Mouse (Mus musculus) splenic B cell, adult 2 months (primary cell): ENCODE results near the gene Ccdc84.
"Not testable (repeated sequence)": the region's sequence is repeated elsewhere in the genome, so short reads cannot be mapped to it uniquely, and the experiment has no call there.

Experiments
- DNase-seq: peaks from one replicate; pipeline ENCODE4 v3.0.0-alpha.2; 2011; ENCODE audit warnings: low read depth, low spot score
- H3K27me3 ChIP-seq: 2 replicates; pipeline ENCODE4 v1.6.1; 2012; ENCODE audit warnings: mild to moderate bottlenecking, low read length, moderate library complexity, mixed read lengths; ENCODE audit not compliant: control insufficient read depth, poor library complexity, insufficient read depth, severe bottlenecking
- H3K36me3 ChIP-seq: 2 replicates; pipeline ENCODE4 v1.6.1; 2012; ENCODE audit warnings: mild to moderate bottlenecking, low read length, moderate library complexity, mixed read lengths; ENCODE audit not compliant: control insufficient read depth, poor library complexity, insufficient read depth, severe bottlenecking

Gene Ccdc84

DNA sequence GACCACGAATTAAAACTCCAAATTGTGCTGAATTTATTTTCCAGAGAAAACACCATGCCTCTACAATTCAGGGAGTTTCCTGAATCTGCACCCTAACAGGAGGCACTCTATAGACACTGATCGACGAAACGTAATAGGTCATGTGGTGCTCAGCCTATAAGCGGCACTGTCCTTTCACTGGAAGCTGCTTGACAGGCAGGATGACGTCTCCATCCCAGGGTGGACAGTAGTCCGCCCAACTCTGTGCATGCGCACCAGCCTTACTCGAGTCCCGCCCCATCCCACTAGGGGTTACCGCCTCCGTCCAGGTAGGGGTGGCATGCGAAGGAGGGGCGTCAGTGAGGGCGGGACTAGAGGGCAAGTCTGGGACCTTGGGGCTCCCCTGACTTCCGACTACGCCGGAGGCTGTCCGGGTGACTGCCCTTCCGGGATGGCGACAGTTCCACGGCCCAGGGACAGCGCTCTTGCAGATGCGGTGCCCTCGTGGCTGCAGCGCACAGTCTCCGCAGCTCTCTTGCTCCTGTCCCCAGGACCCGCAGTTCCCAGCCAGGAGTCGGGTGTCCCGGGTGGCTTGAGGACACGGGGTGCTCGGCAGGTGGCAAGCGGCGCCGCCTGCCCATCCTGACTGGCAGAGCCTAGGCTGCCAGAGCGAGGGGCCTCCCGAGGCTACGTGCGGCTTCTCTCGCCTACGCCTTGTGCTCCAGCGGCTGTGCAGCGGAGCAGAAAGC lies 21.5 kb downstream of the Ccdc84 start, which contains the start of gene Slc37a4:
Slc37a4 (plus strand) TSS at position 169 of the 728 bp plus-strand sequence.
- Histone ChIP-seq H3K27me3 (no peaks in the 10 kb centered on the region), H3K36me3 (no peaks in the 10 kb centered on the region; the same call in 1 of the 2 replicates)
- DNase-seq = peak; percentile 96

DNA sequence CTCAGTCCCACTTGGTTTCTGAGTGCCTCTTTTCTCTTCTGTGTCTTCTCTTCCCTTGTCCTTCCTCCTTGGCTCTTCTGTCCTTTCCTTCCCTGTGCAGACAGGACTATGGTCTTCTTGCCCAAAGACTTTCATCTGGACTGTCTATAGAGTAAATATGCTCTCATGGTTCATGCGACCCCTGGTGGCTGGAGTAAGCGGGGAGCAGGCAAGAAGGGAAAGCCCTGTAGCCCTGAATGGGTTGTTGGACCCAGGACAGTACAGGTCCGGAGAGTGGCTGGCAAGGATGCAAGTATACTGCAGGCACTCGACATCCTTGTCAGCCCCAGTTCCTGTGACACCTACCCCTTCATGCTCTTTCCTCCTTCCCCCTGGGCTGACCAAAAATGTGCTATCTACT lies 26.9 kb downstream of the Ccdc84 start:
- peak; percentile 82 for DNase-seq

DNA sequence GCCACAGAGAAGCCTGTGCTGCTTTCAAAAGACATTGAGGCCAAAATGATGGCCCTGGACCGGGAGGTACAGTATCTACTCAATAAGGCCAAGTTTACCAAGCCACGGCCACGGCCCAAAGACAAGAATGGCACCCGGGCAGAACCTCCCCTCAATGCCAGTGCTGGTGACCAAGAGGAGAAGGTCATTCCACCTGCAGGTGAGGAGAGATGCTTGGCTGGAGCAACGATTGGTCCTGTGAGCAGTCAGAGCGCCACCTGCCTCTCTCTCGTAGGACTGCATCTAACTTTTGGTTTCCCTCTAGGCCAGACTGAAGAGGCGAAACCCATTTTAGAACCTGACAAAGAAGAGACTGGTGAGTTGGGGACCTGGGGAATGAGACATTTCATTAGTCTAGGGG lies 29.1 kb downstream of the Ccdc84 start:
- DNase-seq = peak; percentile 76
- peaks cover 16% of the 10 kb centered on the region for H3K36me3 ChIP-seq
- H3K27me3 ChIP-seq = no peaks in the 10 kb centered on the region

More for the DNA sequence above, 26.9 kb downstream of the Ccdc84 start:
- H3K27me3 ChIP-seq = no peaks in the 10 kb centered on the region
- H3K36me3 ChIP-seq = peaks cover 14% of the 10 kb centered on the region

DNA sequence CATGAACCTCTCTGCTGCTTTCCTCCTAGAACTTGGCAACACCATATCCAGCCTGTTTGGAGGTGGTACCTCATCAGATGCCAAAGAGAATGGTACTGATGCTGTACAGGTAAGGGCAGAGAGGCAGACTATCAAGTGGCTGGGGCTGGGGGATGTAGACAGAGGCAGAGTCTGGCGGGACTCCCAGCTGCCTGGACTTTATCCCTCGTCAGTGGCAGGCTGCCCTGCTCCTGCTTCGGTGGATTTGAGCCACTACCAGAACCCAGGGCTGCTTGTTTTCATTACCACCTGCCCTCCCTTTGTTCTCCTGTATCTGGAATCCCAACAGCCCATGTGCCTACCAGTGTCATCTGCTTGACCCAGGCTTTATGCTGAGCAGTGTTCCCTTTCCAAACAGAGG lies 31.1 kb downstream of the Ccdc84 start:
- DNase-seq = no peak
- no peaks in the 10 kb centered on the region for H3K27me3 ChIP-seq

DNA sequence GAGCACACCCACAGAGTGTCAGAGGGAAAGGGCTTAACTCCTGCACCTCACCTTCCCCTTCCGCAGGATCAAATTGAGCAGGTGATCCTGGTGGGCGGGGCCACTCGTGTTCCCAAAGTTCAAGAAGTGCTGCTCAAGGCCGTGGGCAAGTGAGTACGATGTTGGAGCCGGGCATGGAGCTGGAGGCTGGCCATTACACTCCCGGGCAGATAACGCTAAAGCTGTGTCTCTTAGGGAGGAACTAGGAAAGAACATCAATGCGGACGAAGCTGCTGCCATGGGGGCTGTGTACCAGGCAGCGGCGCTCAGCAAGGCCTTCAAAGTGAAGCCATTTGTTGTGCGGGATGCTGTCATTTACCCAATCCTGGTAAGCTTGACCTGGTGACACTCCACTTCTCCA lies 33.8 kb downstream of the Ccdc84 start:
- no peak for DNase-seq
- H3K27me3 ChIP-seq = no peaks in the 10 kb centered on the region
- H3K36me3 ChIP-seq = peaks cover 18% of the 10 kb centered on the region

More for the DNA sequence above, 31.1 kb downstream of the Ccdc84 start:
- H3K36me3 ChIP-seq = peaks cover 19% of the 10 kb centered on the region

DNA sequence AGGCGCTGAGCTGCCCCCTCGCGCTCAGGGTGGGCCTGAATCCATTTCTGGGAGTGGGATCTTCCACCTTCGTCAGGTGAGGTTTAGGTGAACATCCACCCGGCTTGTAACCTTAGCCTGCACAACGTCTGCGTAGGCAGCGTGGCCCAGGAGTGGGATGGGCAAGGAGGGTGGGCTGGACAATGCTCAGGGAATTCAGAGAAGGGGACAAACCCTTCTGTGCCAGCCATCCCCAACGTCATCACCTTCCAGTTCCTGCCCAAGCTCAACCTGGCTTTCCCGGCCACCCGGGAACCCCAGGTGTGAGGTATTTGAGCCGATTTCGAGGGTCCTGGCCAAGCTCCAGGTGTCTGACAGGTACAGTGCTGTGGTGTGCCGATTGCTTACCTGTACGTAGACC lies 38.5 kb downstream of the Ccdc84 start:
- Histone ChIP-seq H3K36me3 (peaks cover 9% of the 10 kb centered on the region), H3K27me3 (no peaks in the 10 kb centered on the region)
- no peak for DNase-seq

DNA sequence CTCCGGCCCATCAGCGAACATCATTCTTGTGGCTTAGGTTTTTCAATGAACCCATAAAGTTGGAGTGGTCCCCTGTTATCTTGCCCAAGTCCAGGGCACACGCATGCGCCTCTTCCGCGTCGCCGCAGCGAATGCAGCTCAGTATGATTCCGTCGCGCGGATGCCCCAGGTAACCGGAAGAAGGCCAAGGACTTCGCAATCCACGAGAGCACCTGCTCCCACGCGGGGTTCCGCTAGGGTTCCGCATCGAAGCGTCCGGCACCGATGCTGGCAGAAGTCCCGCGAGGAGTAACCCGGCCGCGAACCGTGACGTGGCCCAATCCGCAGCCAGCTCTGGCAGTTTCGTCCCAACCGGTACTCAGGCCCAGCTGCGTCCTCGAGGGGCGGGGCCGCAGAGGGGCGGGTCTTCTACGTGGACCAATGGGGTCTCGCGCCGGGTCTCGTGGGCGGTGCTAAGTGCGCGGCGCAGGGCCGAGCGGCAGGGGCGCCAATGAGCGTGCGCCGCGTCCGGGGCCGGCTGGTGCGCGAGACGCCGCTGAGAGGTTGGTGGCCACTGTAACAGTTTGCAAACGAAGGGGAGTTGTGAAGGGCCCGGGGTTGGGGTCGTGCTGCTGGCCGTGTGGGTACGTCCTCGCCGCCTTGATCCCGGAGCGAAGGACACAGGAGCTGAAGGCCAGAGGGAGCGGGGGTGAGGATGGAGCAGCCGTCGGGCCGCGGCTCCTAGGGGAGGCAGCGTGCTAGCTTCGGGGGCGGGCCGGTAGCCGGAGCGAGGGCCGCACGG lies 39.1 kb downstream of the Ccdc84 start, which contains the start of gene Hyou1:
Hyou1 (plus strand) TSS at position 437 of the 781 bp plus-strand sequence.
- peak; percentile 99 for DNase-seq
- Histone ChIP-seq H3K27me3 (no peaks in the 10 kb centered on the region), H3K36me3 (peaks cover 8% of the 10 kb centered on the region)

DNA sequence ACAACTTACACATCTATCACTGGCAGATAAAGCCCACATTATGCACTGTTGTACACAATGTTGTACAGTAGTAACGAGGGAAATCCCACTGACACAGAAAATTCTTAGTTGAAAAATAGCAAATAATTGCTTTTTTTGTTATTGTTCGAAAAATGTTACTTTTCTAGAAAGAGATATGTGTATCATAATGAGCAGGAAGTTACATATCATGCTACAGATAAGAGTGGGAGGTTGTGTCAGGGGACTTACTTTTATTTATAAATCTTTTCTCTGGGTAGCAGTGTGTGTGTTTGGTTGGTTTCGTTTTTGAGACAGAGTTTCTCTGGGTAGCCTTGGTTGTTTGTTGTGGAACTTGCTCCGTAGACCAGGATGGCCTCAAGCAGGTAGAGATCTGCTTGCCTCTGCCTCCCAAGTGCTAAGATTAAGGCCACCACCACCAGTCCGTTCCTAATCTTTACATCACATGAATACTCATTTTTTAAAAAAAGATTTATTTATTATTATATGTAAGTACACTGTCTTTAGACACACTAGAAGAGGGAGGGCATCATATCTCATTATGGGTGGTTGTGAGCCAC lies 40.1 kb downstream of the Ccdc84 start:
- DNase-seq = peak; percentile 28
- Histone ChIP-seq H3K27me3 (no peaks in the 10 kb centered on the region), H3K36me3 (peaks cover 8% of the 10 kb centered on the region)

DNA sequence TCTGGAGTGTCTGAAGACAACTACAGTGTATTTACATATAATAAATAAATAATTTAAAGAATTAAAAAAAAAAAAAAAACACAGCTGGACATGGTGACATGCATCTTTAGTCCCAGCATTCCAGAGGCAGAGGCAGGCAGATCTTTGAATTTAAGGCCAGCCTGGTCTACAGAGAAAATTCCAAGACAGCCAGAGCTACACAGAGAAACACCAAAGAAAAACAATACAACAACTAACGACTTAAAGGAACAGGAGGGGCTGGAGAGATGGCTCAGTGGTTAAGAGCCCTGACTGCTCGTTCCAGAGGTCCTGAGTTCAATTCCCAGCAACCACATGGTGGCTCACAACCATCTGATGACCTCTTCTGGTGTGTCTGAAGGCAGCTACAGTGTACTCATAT lies 41.0 kb downstream of the Ccdc84 start:
- H3K27me3 ChIP-seq, H3K36me3 ChIP-seq, DNase-seq: not testable (repeated sequence)

DNA sequence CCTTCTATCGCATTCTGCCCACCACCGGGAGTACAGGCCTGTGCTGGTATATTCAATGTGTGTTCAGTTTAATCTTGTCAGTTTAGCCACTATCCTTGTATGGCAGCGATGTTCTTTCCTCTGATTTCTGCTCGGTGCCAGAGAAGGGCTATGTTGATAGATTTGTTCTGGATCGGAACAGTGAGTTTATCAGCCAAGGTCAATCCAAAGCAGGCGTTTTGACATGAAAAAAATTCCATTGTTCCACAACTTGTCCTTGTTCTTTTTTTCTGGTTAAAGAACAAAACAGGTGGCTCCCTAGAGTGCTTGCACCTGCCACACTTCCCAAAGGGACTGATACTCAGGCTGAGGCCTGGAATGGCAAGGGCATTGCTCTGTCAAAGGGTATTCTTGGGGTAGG lies 42.2 kb downstream of the Ccdc84 start:
- Histone ChIP-seq H3K27me3 (no peaks in the 10 kb centered on the region), H3K36me3 (peaks cover 3% of the 10 kb centered on the region)
- no peak for DNase-seq

DNA sequence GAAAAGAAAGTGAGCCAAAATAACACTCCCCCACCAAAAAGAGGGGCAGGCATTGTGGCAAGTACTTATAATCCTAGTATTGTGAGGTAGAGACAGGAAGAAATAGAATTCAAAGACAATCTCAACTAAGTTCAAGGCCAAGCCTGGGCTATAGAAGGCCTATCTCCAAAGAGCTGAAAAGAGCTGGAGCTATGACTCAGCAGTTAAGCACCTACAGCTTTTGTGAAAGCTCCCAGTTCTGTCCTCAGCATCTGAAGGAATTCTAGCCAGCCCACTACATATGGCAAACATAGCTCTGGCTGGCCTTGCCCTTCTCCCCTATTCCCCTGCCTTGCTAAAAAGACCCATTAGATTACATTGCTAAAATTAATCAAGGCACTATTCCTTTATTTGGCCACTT lies 45.0 kb downstream of the Ccdc84 start:
- Histone ChIP-seq H3K27me3 (no peaks in the 10 kb centered on the region), H3K36me3 (no peaks in the 10 kb centered on the region)
- no peak for DNase-seq

DNA sequence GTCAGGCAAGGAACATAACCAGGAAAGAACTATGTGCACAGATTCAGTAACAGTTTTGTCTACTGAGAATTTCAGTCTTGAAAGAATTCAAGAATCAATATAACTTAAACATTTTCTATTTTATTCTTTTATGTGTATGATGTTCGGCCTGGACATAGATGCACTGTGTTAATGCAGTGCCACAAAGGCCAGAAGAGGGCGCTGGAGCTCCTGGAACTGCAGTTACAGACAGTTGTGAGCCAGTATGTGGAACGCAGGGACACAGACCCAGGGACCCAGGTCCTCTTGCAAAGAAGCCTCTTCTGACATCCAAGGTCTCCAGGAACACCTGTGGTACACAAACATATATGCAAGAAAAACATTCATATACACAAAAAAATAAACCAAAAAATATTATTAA lies 53.9 kb downstream of the Ccdc84 start:
- Histone ChIP-seq H3K36me3 (no peaks in the 10 kb centered on the region; the same call in 1 of the 2 replicates), H3K27me3 (no peaks in the 10 kb centered on the region)
- DNase-seq = peak; percentile 60

DNA sequence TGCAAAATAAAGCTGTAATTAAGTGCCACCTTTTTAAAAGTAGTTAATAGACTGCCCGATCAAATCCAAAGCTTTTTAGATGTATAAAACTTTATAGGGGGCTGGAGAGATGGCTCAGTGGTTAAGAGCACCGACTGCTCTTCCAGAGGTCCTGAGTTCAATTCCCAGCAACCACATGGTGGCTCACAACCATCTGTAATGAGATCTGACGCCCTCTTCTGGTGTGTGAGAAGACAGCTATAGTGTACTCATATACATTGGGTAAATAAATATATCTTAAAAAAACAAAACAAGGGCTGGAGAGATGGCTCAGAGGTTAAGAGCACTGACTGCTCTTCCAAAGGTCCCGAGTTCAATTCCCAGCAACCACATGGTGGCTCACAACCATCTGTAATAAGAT lies 56.4 kb downstream of the Ccdc84 start:
- H3K36me3 ChIP-seq, DNase-seq, H3K27me3 ChIP-seq: not testable (repeated sequence)

DNA sequence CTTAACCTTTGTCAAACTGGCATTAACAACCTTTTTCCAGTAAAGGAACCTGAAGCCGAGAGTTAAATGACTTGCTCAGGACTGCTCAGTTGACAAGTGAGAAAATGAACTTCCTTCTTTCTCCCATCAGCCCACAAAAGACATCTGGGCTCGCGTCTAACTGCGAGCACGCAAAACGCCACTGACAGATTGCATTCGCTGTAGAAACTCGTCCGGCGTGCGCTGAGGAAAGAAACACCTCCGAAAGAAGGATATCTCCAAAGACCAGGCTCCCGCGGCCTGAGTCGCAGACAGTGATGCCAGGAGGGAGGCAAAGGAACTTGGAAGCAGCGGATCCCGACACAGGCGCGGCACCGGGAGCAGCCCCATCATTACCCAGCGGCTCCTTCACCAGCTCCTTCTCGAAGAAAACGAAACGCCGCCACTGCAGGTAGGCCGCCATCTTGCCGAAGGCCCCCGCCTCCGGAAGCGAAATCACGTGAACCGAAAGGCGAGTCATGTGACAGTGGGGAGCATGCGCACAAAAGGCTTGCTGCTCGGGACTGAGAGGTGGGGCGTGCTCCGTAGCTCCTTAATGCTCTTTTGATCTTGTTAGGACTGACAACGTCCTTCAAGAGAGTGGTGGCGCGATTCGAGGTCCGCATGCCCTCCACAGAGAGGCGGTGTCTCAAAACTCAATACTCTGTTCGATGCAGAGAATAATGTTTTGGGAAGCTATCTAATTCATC lies 57.0 kb downstream of the Ccdc84 start, which contains the start of gene Vps11:
Vps11 (minus strand) TSS at position 481 of the 728 bp plus-strand sequence.
- H3K27me3 ChIP-seq = no peaks in the 10 kb centered on the region
- H3K36me3 ChIP-seq = peaks cover 13% of the 10 kb centered on the region

More for the DNA sequence above, 57.0 kb downstream of the Ccdc84 start, which contains the start of gene Vps11:
- peak; percentile 99 for DNase-seq
